Mouse (Mus musculus) bone marrow, adult 2 months (tissue): ENCODE measurements around the gene Mr1. TPM values are rescaled to one million over a fixed set of nuclear protein-coding genes. Genes with fewer than 3 reads are reported as not detected.
"Not testable (repeated sequence)": the region's sequence is repeated elsewhere in the genome, so short reads cannot be mapped to it uniquely, and the experiment has no call there.

ENCODE experiments used
- H3K27ac ChIP-seq: fragments of 200-500 bp; 2 replicates; pipeline ENCODE4 v1.5.1; 2012; ENCODE audit warnings: low read depth, mild to moderate bottlenecking, control low read depth, inconsistent platforms, low read length; ENCODE audit not compliant: control insufficient read depth, poor library complexity, insufficient read depth
- H3K4me1 ChIP-seq: fragments of 200-500 bp; 2 replicates; pipeline ENCODE4 v1.6.1; 2011; ENCODE audit warnings: low read length; ENCODE audit not compliant: control insufficient read depth, insufficient read depth
- H3K4me3 ChIP-seq: fragments of 200-500 bp; replicated peaks from 2 replicates; pipeline ENCODE3; 2011; ENCODE audit warnings: mild to moderate bottlenecking, low read depth, low read length, control low read depth; ENCODE audit not compliant: control insufficient read depth
- CTCF ChIP-seq: fragments of 200-500 bp; IDR thresholded peaks from 2 replicates; pipeline ENCODE4 v1.5.1; 2011; ENCODE audit warnings: low read length, control low read depth; ENCODE audit not compliant: control insufficient read depth, insufficient read depth
- POLR2A ChIP-seq: fragments of 200-500 bp; IDR thresholded peaks from 2 replicates; pipeline ENCODE4 v1.6.1; 2011; ENCODE audit warnings: low read depth, mild to moderate bottlenecking, control low read depth, low read length, borderline replicate concordance; ENCODE audit not compliant: control insufficient read depth
- WGBS: fragments of 180-500 bp; shearing (Covaris S2); methylation state at CpG from one replicate; pipeline ENCODE4 v1.1.7; 2018; 5-methylcytosine and 5-hydroxymethylcytosine counted together
- polyA plus RNA-seq: library from polyadenylated mRNA; stranded (reverse); fragments of >200 nt; gene quantifications from 2 replicates; pipeline ENCODE4 v1.2.4, GENCODE M21; 2011; ENCODE audit warnings: low replicate concordance; ENCODE audit not compliant: missing spikeins, insufficient read depth, insufficient read length

Mr1 gene
- polyA plus RNA-seq = 0.70 and 1.1 TPM in 2 replicates

DNA sequence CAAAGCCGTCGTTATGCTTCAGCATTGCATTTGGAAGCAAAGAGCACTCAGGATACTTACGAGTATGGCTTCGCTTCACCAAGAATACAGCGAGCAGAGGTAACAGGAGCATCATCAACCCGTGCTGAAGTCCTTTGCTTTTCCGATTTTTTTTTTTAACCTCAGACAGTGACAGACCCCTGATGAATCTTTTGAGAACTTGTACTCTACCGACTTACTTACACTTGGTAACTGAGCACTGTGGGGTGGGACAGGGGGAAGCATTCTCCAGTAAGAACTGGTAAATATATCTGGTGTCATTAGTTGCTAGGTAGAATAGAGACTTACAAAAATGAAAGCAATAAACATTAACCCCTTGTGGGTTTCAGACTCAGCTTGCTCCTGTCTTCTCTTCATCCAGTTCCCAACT is at the start of gene Mr1:
Mr1 (minus strand) TSS at position 243 of the 409 bp plus-strand sequence.
- peak within 1 kb of the TSS; percentile 70 for H3K4me3 ChIP-seq
- H3K4me1 ChIP-seq = no peaks in the 10 kb centered on the region
- WGBS = under 1% methylated on average over 8 of the region's 8 CpGs
- peak within 1 kb of the TSS; percentile 23; the same call in 1 of the 2 replicates for H3K27ac ChIP-seq
- no peak for TF ChIP-seq CTCF
- no peak for TF ChIP-seq POLR2A

DNA sequence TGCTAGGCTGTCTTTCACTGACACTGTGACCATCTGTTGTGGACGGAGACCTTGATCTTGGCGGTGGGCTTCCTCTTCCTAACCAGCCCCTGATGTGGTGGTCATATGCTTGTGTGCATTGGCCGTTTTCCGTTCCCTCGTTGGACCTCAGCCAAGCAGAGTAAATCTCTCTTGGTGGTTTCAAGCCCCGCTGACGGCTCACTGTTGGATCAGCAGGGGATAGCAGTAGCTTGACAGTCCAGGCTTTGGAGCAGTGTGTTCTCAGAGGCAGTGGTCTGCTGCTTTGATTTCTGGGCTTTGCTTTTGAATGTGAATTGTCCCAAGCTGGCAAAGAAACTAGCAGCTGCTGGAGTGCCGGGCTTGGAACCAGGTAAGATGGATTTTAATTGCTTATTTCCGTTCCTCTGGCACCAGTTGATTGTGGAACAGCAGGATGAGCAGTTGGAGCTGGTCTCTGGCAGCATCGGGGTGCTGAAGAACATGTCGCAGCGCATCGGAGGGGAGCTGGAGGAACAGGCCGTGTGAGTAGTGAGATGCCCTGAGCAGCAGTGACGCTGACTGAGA is 46.3 kb upstream of the Mr1 start:
- WGBS = 61% methylated on average over 15 of the region's 15 CpGs
- TF ChIP-seq CTCF (no peak), POLR2A (no peak)

DNA sequence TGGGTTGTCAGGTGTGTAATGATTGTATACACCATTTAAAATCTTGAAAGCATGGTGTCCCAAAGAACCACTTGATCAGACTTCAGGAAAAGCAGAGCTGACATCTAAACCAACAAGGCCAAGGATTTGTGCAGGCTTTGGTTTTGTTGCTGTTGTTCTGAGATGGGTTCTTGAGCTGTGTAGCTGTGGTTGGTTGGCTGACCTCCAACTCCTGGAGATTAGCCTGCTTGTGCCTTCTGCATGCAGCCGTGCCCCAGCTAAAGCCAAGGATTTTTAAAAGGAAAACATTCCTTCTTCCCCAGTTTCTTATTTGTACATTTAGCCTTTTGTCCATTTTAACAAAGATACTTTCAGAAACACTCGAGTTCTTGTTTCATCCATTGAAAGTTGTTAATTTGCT is 45.1 kb upstream of the Mr1 start:
- Histone ChIP-seq H3K4me3 (no peak overlapping the region), H3K4me1 (no peaks in the 10 kb centered on the region), H3K27ac (no peak overlapping the region)
- WGBS = 71% methylated on average over 2 of the region's 2 CpGs
- TF ChIP-seq CTCF (no peak), POLR2A (no peak)

More for the DNA sequence above, 46.3 kb upstream of the Mr1 start:
- no peaks in the 10 kb centered on the region; the same call in 1 of the 2 replicates for H3K4me1 ChIP-seq
- no peak overlapping the region for H3K4me3 ChIP-seq
- no peak overlapping the region for H3K27ac ChIP-seq

DNA sequence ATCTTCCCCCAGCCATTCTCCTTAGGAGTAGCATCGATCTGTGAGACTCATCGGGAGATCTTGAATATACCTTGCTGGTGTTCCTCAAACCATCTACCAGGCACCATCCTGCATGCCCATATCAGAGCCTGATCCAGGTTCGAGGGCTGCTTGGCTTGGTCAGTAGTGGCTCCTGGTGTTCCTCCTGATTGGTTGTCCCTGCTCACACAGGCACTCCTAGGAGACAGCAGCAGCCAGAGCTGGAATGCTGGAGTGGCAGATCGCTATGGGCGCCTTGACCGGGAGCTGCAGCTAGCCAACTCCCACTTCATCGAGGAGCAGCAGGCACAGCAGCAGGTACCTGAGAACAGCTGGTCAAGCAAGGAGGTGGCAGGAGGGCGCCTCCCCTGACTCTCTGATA is 44.6 kb upstream of the Mr1 start:
- Histone ChIP-seq H3K27ac (no peak overlapping the region), H3K4me3 (no peak overlapping the region), H3K4me1 (no peaks in the 10 kb centered on the region)
- no peak for TF ChIP-seq CTCF
- TF ChIP-seq POLR2A = no peak
- 93% methylated on average over 8 of the region's 8 CpGs for WGBS

DNA sequence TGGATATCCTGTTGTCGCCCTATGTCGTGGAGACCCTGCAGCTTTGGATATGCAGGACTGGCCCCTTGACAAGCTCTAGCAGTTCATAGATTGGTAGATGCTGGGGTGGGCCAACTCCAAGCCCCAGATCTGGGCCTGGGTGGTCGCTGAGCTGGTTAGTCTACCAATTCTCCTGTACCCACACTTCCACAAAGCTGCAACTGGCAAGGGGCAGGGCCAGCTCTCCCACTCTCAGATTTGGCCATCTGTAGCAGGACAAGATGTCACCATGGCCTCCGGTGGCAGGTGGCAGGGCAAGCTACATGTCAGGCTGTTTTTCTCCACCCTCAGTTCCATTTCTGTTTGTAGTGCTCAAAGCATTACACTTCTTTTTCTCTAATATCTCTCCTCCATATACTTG is 42.0 kb upstream of the Mr1 start:
- Histone ChIP-seq H3K27ac (no peak overlapping the region), H3K4me1 (no peaks in the 10 kb centered on the region), H3K4me3 (no peak overlapping the region)
- no peak for TF ChIP-seq CTCF
- no peak for TF ChIP-seq POLR2A
- WGBS = 84% methylated on average over 4 of the region's 4 CpGs

DNA sequence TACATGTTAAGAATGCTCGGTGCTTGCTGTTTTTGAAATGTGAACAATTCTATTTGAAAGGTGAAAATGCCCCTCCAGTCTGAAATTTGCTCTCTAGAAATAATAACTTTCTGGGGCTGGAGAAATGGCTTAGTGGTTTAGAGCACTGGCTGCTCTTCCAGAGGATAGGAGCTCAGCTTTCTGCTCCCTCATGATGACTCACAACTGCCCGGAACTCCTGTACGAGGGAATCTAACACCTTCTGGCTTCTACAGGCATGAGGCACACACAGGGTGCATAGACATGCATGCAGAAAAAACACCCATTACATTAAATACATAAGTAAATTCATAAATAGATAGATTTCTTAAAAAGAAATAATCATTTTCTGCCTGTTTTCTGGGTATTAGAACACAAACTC is 37.6 kb upstream of the Mr1 start:
- Histone ChIP-seq H3K4me1 (no peaks in the 10 kb centered on the region), H3K4me3 (no peak overlapping the region), H3K27ac (no peak overlapping the region)
- TF ChIP-seq POLR2A (no peak), CTCF (no peak)
- WGBS = 81% methylated on average over 3 of the region's 3 CpGs

DNA sequence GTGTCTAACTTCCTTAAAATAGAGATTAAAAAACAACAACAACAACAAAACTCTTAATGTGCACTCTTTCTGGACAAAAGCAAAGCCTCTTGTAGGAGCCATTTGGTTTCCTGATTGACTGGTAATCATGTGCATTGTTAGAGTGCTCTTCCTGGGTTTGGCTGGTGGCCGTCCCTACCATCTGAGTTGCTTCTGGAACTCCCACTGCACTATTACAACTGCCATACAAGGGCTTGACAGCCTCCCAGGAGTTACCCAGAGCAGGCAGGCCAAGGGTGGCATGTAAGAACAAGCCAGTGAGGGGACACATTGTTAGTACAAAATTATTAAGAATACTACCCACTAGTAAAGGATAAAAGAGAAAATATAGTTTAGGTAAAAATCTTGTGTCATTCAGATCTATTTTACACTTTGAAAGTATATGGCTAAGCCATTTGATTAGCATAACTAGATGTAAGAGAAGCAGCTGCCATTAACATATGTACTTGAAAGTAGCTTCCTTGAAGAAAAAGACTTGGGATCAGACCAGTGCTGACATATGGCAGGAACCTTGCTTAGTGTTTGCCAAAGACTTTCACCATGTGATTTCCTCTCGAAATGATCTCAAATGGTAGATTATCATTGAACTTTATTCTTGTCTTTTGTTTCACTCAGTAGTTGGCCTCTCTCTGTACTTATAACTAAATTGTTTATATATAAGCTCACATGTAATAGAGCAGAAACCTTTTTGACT is 31.7 kb upstream of the Mr1 start:
- H3K4me1 ChIP-seq = no peaks in the 10 kb centered on the region
- no peak for TF ChIP-seq CTCF
- no peak for TF ChIP-seq POLR2A
- H3K27ac ChIP-seq = no peak overlapping the region
- 70% methylated on average over 2 of the region's 2 CpGs for WGBS
- H3K4me3 ChIP-seq = no peak overlapping the region

DNA sequence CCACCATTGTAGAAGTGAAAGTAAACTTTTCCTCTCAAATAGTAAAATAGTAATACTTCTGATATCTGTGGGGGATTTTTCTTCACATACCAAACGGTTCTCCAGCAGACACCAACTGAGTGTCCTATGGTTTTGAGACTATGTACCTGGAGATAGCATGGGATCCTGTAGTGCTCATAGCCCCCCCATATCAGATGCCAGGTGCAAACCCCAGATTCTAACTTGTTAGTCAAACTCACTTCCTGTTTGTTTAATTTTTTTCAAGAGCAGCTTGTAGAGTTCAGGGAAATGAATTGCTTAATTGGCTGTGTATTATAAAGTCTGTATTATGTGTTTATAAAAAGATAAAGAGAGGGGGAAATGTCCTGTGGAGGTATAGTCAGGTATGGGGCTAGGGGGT is 27.8 kb upstream of the Mr1 start:
- H3K27ac ChIP-seq = no peak overlapping the region
- H3K4me1 ChIP-seq = no peaks in the 10 kb centered on the region
- H3K4me3 ChIP-seq = no peak overlapping the region
- WGBS = 41% methylated on average over 1 of the region's 1 CpGs
- TF ChIP-seq POLR2A (no peak), CTCF (no peak)

DNA sequence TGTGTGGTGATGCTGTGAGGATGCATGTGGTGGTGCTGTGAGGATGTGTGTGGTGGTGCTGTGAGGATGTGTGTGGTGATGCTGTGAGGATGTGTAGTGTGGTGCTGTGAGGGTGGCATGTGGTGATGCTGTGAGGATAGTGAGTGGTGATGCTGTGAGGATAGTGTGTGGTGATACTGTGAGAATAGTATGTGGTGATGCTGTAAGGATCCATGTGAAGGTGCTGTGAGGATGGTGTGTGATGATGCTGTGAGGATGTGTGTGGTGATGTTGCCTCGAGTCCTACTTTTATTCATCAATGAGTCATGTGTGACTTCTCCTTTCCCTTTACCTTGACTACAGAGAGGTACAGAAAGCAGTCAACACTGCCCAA is 27.0 kb upstream of the Mr1 start:
- H3K4me1 ChIP-seq, H3K4me3 ChIP-seq, H3K27ac ChIP-seq: not testable (repeated sequence)
- WGBS = 61% methylated on average over 1 of the region's 1 CpGs
